Mouse (Mus musculus) urinary bladder, adult 2 months (tissue): ENCODE data around the gene Kif2a. TPM values are rescaled to one million over a fixed set of nuclear protein-coding genes. Genes with fewer than 3 reads are reported as not detected.

Experiments used
- DNase-seq: peaks from one replicate; pipeline ENCODE4 v3.0.0; 2022; ENCODE audit warnings: low spot score
- polyA plus RNA-seq: library from polyadenylated mRNA; depleted of rRNA; stranded (reverse); fragments of >200 nt; gene quantifications from 2 replicates; pipeline ENCODE4 v1.2.3, GENCODE M21; 2012; rRNA removed

Kif2a gene
- polyA plus RNA-seq, result 8.0 and 12.0 TPM in 2 replicates

- peak; percentile 63 for DNase-seq
Observed at GRCm38 (mm10) chr13:107021461-107022265, at the start of gene Kif2a. Gene Kif2a (minus strand): TSS chr13:107022126.

DNA sequence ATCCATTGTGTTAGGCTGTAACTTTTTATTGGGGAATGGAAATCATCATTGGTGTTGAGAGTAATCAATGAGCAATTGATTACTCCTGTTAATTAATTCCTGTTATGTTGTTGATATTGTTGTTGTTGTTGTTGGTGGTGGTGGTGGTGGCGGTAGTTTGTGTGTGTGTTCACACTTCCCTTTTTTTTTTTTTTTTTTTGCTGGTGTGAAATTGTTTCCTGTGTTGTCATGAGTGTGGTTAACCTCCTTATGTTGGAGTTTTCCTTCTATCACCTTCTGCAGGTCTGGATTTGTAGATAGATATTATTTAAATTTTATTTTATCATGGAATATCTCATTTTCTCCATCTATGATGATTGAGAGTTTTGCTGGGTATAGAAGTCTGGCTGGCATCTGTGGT is 47.1 kb upstream of the Kif2a start:
- no peak for DNase-seq

DNA sequence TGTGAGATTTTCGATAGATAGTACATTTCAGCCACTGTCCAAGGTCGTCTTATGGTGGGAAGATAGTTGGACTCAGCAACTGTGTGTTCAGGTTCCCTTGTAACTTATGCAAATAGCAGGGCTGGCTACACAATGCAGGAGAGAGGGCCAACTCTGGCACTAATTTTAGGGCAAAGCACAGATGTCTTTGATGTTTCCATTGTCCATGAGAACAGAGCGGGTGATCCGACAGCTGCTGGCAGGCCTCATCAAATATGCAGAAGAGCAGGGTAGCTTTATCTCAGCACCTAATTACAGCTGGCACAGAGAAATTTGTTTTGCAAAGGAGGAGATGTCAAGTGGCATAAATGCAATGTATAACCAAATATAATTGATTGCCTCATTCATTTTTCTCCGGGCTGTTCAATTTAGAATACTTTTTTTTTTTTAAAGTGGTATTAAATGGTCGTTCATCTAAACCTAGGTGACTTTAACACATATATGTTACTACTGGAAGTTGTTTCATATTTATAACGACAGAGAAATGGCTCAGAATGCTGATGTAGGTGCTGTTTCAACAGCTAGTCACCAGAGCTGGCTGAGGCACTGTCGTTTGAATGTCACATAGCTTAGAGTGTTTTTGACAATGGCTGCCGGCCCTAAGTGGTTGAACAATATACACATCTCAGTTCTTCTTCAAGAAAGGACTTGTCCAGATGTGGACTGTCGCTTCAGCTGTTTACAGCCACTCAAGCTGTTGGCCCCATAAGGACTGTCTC is 43.4 kb upstream of the Kif2a start:
- DNase-seq, result no peak

GRCm38 (mm10) chr13:107064263-107064662 is 42.3 kb upstream of the Kif2a start:
- no peak for DNase-seq

DNA sequence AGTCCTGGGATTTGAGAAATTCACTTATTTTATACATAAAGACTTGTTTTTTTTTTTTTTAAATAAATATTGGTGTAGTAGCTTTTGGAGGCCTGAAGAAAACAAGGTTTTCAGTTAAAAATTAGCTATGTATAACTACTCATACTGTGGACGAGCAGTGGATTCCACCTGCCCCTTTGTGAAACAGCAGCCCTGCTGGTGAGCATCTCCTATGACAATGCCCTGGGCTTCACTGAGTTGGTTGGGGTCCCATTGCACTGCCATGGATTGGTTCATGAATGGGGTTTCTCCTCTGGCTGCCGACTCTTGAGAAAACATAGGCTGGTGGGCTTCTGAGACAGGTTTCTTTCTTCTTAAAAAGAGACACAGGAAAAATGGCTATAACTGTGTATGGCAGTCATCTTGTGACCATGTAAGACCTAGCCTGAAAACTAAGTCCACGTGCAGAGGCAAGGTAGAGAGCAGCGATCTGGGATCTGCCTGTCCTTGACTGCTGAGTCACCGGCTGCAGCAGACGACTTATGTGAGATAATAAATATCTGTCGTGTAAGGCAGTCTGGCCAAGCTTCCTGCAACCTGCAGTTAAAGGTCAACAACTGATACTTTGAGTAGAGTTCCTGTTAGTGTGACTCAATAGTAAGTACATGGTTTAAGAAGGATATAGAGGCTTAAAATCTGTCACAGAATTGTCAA is 41.3 kb upstream of the Kif2a start:
- DNase-seq, result no peak

- no peak for DNase-seq
Observed at GRCm38 (mm10) chr13:107060098-107060497, 38.2 kb upstream of the Kif2a start.

GRCm38 (mm10) chr13:107059460-107059859 is 37.5 kb upstream of the Kif2a start:
- DNase-seq, result no peak

- no peak for DNase-seq
Observed at GRCm38 (mm10) chr13:107056318-107056717, 34.4 kb upstream of the Kif2a start.

DNA sequence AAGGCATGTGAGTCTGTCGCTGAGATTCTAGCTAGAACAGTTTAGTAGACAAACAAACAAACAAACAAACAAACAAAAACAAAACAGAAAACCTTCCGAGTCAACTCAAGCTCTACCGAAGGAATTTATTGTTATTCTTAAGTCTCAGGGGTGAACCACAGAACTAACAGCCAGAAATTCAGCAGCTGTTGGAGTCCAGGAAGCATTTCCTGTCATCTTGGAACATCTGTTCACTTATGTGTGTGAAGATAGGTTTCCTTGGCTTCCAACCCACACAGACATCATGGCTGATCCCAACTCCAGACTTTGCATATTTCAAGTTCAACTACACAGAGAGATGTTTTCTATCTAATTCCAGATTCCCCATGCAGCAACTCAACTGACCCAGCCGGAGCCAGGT is 32.6 kb upstream of the Kif2a start:
- DNase-seq, result no peak

DNA sequence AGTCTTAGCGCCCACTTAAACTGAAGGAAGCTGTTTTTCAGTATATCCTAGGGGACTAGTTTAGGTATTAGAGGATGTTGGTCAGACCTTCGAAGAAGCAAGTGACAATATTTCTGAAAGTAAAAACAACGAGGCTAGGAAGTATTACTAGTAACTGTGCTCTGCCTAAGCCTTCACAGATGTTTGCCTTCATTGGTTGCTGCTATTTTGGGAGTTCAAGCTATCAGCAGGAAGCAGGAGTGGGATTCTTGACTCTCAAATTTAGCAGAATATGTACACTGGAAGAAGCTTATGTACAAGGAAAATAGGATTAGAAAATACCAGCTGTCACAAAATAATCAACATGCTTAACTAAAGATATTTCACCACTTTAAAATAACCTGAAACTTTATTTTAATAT is 29.4 kb upstream of the Kif2a start:
- no peak for DNase-seq

DNA sequence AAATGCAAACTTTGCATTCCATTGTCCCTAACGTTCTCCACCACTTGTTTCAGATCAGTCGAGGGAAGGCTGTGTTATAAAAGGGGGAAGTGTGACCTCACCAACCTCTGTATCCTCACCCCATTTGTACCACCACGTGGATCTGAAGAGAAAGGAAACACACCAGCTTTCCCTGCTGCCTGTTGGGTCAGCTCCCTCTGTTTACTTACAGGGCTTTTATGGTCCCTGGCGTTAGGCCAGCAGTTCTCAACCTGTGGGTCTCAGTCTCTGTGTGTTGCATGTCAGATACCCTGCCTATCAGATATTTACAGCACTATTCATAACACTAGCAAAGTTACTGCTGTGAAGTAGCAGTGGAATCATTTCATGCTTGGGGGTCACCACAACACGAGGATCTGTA is 22.3 kb upstream of the Kif2a start:
- DNase-seq, result no peak

- DNase-seq, result no peak
Observed at GRCm38 (mm10) chr13:107042551-107042950, 20.6 kb upstream of the Kif2a start.

GRCm38 (mm10) chr13:107039493-107039892 is 17.6 kb upstream of the Kif2a start:
- no peak for DNase-seq

- DNase-seq, result no peak
Observed at GRCm38 (mm10) chr13:107038346-107038745, 16.4 kb upstream of the Kif2a start.

DNA sequence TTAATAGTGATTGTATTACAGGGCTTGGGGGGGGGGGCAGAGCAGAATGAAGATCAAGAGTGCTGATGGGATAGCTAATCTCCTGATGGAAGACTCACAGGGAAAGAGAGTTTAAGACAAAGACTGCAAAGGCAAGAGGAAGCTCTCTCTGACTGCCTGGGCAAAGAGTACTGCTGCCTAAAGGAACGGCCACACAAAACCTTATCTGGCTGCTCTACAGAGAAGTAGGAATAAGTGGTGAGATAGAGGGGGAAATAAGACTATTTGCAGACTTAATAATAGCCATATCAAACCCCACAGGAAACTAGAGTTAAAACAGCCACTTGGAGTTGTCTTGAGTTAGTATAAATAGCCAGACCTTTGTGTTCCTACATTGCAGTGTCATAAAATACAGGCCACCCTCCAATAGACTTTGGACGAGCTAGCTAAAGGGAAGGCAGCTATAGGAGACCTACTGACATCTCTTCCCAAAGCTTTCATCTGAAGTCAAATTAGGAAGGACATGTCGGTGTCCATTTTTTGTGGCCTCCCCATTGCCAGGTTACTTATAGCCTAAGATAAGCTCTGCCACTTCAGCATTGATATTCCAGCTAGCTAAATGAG is 13.7 kb upstream of the Kif2a start:
- no peak for DNase-seq

DNA sequence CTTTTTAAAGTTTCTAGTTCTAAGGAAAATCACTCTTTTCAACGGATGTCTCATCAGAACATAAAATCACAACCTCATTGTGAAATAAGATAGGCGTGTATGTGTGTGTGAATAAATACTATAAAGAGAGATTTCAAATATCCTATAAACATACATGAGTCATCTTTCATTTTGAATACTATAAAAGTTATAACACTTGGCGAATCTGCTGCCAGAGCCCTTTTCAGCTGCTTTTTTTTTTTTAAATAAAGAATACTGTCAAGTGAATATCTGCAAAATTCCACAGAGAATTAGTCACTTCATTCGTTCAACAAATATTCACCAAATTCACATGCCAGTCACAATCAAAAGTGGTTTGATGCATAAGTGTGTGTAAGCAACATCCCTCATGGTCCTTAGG is 13.2 kb upstream of the Kif2a start:
- DNase-seq, result no peak

- DNase-seq, result no peak
Observed at GRCm38 (mm10) chr13:107034028-107034920, 12.3 kb upstream of the Kif2a start.

DNA sequence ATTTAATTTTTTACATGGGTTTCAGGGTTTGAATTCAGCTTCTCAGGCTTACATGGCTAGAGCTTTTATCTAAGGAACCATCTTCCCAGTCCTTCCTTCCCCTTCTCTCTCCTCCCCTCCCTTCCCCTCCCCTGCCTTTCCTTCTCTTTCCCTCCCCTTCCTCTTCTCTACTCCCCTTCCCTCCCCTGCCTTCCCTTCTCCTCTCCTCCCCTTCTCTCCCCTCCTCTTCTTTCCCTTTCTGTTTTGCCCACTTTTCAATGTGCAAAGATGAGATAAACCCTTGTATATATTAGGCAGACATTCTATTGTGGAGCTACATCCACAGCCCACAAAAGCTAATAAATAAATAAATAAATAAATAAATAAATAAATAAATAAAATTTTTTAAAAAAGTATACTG is 9.3 kb upstream of the Kif2a start:
- no peak for DNase-seq

DNA sequence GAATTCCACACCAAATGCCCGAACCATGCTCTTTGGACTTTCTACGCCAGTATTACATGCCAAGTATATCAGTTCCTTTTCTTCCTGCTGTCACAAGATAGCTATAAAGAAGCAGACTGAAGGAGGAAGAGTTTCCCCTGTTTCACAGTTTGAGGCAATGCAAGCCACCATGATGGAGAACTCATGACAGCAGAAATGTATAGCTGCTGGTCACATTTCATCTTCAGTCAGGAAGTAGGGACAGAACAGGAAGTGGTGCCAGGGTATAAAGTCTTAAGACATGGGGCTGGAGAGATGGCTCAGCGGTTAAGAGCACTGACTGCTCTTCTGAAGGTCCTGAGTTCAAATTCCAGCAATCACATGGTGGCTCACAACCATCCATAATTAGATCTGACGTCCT is 5.3 kb upstream of the Kif2a start:
- no peak for DNase-seq

DNA sequence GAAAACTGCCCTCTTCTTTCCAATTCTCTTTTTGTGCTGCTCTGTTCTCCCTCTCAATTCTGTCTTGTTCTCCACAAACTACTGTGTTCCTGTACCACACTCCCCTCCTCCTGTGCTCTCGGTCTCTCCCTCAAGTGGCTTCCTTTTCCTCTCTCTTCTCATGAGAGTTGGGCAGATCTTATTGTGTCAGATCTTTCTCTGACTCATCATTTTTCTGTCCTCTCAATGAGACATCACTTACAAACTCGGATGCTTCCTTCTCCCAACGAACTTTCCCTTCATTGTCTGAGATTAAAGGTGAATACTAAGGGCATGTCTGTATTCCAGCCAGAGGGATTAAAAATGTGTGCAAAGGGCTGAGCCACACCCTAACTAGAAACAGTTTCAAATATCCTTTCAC is 3.7 kb upstream of the Kif2a start:
- no peak for DNase-seq
